Mouse (Mus musculus) urinary bladder, postnatal 4 days (tissue): ENCODE measurements around the gene AI413582.

Source experiments
- DNase-seq, 2 experiments: peaks; one replicate each; pipeline ENCODE4 v3.0.0; 2021 to 2022; ENCODE audit warnings: low spot score in 2 of 2

AI413582 gene

DNA sequence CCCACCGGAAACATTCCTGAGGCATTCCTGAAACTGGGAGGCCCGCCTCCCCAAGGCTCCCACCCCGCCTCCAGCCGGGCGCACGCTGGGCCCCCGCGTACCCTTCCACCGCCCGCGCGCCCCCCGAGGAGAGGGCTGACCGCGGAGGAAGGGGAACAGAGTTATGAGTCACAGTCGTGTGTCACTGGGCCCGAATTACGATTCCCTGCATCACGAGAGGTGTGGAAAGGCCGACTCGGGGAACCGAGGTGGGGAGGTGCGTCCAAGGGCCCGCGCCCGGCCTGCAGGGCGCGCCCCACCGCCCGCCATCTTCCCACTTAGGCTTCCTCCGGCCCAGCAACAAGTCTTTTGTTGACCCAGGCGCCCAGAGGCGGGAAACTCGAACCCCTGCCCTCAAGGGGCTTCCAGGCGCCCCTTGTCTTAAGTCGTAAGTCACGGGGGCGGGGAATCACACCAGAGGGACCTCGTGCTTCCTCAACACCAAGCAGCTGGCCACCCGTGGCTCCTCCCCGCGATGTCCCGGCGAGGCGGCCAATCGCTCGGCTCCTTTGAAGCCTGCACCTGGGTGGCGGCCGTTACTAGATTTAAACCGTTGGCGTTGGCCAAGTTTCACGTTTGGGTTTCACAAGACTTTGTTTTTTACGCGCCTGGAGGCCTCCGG is 9.9 kb downstream of the AI413582 start:
- peak; percentile 62 to 76 for DNase-seq

GRCm38 (mm10) chr17:27555075-27555511 is 10.5 kb downstream of the AI413582 start:
- DNase-seq, result peak in 1 of 2 experiments; percentile 52

DNA sequence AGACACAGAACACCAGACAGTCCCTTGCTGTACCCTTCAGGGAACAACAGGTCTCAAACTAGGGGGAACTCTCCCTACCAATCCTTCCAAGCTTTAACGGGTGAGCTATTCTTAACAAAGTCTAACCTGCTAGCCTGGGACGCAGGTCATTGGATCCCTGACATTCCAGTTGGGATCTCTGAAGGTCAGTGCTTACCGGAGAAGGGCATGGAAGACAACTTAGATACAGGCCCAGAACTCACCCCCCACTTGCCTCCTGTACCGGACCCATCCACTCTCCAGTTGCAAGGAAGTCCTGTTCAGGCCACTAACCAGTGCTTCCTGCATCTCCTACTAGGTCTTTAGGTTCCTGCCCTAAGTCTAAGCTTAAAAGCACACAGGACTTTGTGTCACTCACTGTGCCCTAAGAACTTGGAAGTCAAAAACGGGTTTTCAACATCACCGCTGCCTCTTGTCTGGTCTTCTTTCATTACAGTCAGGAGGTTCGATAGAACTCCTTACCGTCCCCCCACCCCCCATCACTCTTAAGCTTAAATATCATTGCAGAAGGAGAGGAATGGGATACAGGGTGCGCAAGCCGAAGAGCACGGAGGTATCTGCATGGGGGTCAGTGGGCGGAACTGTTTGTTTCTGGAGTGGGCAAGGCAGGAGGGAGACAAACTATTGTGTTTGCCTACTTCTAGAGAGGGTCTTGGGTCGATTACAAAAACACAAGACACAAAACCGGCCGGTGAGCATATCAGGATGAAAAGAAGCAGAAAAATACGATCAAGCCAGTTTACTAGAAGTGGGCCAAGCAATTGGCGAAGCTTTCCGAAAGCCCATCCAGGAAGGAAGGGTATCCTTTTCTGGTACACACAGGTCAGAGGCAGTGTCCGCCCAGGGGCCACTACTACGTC is 11.2 kb downstream of the AI413582 start:
- DNase-seq, result no peak

DNA sequence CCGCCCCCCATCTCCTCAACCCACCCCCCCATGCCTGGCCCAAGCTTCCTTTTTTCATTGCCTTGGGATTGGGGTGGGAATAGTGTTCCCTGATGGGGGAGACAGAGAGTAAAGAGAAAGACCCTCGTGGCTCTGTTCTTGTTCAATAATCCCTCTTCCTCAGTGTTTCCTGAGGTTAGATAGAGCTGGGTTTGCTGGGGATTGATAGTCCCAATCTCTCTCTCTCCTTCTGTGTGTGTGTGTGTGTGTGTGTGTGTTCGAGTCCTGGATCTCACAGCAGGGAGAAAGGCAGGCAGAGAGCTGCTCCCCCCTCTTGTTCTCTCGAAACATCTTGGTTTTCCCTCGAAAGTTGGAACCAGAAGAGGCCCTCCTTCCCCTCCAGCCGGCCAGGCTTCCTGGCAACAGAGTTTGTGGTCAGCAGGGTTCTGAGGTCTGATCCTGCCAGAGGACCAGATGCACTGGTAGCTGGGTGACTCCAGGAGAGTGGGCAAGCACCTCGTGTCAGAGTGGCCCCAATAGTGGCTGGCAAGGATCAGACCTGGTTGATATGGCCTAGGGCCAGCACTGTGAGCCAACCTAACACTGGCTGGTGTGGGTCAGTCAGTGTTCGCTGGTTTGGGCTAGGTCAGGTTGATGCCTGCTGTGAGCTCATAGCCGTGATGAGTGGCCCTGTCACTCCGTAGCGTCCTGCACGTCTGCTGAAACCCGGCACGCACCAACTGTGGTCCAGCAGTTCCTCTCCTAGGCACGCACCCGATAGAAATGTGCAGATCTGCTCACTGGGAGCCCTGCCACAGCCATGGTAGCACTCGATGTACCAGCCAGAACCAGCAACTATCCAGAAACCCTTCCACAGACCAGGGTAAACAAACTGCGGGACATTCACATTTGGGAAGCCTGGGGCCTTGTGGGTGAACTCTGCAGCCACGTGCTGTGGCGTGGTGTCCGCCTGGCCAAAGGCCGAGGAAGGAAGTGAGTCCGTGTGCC is 13.0 kb downstream of the AI413582 start:
- no peak for DNase-seq

DNA sequence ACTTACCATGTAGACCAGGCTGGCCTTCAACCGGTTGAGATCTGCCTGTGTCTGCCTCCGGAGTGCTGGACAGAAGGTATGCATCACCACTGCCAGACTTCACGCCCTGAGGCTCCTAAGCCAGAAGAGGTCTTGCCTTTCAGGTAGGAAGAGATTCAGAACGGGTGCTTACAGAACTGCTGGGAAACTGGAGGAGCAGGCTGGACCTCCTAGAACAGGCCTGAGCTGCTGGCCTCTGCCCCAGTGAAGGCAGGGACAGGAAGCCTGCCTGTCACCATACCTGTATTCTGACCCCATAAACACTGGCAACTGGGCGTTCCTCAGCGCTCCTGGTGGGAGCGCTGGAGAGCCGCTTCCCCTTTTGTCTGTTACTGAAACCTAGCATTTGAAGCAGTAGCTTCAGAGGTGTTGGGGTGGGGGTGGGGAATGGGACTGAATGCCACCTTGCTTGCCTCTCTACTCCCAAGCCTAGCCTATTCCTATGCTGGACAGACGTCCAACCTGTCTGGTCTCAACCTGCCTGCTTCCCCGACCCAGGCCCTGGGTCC is 14.1 kb downstream of the AI413582 start:
- no peak for DNase-seq

DNA sequence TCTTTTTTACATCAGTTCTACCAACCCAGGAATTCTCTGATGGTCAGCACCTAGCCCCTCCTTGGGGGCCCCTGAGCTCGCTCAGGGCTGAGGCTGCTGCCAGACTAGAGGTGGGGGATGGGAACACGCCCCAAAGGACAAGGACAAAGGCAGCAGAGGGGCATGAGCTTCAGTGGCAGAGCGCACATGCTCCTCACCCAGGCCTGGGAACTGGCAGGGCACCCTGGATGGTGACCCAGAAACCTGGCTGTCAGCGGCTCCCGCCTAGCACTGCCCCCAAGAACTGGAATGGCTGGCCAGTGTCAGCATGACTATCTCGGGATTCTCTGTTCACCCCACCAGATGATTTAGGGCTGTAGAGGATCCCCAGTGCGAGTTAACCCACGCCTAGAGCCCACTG is 16.3 kb downstream of the AI413582 start:
- no peak for DNase-seq

GRCm38 (mm10) chr17:27547253-27547868 is 18.2 kb downstream of the AI413582 start:
- DNase-seq, result peak in 1 of 2 experiments; percentile 57

DNA sequence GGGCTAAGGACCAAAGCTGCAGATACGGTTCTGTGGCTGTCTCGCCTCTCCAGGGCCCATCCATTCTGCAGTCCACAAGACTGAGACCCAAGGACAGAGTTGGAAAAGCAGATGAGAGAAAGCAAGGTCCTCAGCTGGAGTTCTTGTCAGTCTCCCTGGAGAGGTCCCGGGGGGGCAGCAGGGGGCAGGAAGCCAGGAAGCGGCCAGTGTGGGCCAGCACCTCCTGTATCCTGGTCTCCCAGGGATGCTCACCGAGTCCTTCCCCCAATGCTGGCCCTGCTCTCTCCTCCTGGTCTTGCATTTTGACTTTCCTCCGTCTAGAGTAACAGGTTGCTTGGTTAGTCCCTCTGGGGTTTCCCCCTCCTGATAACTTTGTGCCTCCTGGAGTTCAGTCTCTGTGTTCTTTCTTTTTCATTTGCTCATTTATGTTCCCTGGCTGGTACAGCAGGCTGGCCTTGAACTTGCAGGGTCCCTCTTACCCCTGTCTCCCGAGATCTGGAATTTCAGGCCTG is 18.9 kb downstream of the AI413582 start:
- no peak for DNase-seq

DNA sequence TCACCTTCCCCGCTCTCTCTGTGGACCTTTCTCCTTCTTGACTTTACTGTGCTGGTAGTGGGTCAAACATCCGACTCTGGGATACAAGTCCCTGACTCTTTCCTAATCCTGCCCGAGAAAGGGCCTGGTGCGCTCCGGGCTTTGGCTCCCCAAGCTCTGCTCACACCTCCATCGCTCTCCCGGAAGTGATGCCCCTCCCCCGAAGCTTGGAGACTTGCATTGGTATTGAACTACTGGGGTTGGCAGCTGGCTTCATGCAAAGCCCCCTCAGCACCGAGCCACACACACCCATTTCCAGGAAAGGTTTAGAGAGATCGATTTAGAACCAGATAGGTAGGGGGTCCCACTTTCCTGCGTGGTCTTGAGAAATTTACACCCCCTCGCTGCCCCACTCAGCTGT is 19.6 kb downstream of the AI413582 start:
- no peak for DNase-seq

DNA sequence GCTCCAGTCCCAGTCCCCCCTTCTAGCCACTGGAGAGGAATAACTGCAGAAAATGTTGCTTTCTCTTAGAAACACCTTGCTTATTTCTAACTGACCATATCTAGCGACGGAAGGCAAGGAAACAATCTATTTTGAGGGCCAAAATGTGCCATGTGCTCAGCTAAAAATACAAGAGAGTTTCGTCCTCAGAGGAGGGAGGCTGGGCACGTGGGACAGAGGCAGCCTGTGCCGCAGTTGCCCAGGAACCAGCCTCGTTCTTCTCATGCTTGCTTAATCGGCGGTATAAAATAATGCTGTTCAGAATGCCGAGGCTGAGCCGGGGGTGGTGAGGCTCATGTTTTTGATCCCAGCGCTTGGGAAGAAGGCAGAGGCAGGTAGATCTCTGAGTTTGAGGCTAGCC is 21.0 kb downstream of the AI413582 start:
- no peak for DNase-seq

- DNase-seq, result no peak
Measured at GRCm38 (mm10) chr17:27541984-27542383, 23.6 kb downstream of the AI413582 start.

DNA sequence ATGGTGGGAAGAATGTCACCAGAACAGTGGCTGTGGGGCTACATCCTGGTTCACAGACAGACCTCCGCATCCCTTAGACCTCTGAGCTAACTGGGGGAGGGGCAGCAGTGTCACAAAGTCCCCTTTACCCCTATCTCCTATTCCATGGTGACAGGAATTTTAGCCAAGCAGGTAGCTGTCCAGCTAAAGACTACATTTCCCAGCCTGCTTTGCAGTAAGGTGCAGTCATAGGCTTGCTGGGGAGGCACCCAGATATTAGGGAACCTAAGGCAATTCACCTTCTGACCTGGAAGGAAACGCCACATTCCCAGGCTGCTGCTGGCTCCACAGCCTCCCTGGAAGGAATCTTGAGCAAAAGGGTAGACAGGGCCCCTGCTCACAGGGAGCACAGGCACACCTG is 24.3 kb downstream of the AI413582 start:
- no peak for DNase-seq

GRCm38 (mm10) chr17:27534718-27535117 is 30.8 kb downstream of the AI413582 start:
- DNase-seq, result peak; percentile 73 to 92

GRCm38 (mm10) chr17:27533354-27533753 is 32.2 kb downstream of the AI413582 start:
- no peak for DNase-seq

DNA sequence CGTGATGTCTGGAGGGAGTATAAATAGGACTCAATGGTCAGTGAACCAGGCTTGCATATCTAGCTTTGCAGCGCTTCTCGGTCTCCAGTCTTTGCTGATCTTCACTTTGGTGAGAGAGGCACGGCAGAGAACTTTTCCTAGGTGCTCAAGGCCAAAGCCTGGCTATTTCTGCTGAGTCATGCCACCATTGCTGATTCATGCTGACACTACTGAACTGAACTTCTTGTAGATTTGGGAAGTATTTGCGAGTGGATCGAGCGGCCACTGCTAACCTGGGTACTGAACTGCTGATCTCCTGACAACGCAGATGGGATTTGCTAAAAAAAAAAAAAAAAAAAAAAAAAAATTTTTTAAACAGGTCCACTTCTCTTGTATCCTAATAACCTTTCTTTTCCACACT is 33.5 kb downstream of the AI413582 start:
- DNase-seq, result no peak

DNA sequence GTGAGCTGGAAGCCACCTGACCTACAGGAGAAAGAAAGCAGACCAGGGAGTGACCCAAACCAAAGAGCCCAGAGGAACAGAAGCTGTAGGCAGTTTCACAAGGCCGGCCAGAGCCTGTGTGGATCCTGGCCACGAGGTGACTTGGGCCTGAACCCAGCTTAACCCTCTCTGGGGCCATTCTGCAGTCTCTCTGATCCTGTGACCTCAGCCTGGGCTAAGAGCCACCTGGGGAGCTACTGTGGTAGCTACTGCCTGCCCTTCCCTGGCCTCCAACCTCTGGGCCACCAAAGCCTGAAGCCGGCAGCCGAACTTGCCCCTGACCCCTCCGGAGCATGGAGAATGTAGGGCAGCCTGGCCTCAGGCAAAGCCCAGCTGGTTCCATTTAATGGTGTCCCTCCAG is 36.8 kb downstream of the AI413582 start:
- no peak for DNase-seq

- DNase-seq, result no peak
Measured at GRCm38 (mm10) chr17:27528030-27528429, 37.5 kb downstream of the AI413582 start.

- DNase-seq, result no peak
Measured at GRCm38 (mm10) chr17:27527188-27527587, 38.4 kb downstream of the AI413582 start.

- DNase-seq, result no peak
Measured at GRCm38 (mm10) chr17:27523121-27523520, 42.4 kb downstream of the AI413582 start.

- DNase-seq, result no peak
Measured at GRCm38 (mm10) chr17:27521303-27521702, 44.3 kb downstream of the AI413582 start, which contains the start of gene Grm4. Grm4 (minus strand) TSS chr17:27521403.

DNA sequence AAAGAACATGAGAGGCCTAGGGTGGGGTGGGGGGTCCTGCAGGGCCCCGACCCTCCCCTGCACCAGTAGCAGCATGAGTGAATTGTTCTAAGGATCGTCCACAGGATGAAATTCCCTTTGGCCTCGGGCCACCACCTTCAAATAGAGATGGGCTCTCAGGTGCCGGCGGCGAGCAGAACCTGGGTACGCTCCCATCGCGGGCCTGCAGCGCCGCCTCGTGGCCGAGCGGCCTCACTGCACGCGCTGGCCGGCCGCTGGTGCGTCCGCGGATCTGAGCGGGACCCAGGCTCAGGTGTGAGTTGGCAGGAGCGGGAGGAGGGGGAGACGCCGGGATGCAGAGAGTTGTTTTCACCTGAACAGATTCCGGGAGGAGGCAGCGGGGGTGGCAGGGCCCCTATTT is 45.0 kb downstream of the AI413582 start:
- DNase-seq, result no peak
